Mouse (Mus musculus): ENCODE results near the gene En2.

Gene En2

GRCm38 (mm10) chr5:28159891-28160470 lies 5.5 kb upstream of the En2 start:
- no peak for DNase-seq

- DNase-seq = peak in 1 of 2 experiments; percentile 38
These were observed 4.0 kb upstream of the En2 start for GRCm38 (mm10) chr5:28161383-28161937.

GRCm38 (mm10) chr5:28161938-28162402 lies 3.5 kb upstream of the En2 start:
- peak; percentile 86 to 89 for DNase-seq

GRCm38 (mm10) chr5:28163926-28164325 lies 1.6 kb upstream of the En2 start:
- DNase-seq = peak; percentile 37 to 61

GRCm38 (mm10) chr5:28166256-28167231 lies 1.1 kb downstream of the En2 start:
- DNase-seq = peak; percentile 58 to 77

DNA sequence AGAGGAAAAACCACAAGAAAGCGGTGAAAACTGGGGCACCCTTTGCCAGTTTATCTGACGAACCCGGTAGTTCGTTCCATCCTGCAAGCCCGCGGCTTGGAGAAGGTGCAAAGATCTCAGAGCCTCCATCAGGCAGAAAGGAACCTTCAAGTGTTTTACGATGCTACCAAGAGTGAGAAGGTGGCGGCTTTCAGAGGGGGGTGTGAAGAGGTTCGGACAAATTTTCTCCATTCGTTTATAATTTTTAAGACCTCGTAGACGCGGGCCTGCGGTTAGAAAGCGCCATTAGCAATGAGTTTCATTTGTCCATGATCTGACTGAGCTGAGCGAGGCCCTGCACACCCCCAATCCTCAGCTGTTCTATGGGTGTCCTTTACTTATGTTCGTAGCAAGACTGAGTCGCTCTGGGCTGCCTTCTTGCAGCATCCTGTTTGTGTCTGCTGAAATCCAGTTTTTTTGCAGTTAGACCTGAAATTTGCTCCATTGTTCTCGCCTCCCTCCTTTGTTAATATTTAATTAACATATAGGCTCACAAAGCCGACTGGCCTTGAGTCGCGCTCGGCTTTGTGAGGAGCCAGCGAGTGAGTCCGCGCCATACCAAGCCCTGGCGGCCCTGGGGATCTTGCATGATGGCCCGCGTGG lies 2.2 kb downstream of the En2 start:
- DNase-seq = peak; percentile 27 to 48

- peak; percentile 50 to 62 for DNase-seq
These were observed 3.0 kb downstream of the En2 start for GRCm38 (mm10) chr5:28168253-28169165.

- no peak for DNase-seq
These were observed 3.8 kb downstream of the En2 start for GRCm38 (mm10) chr5:28169166-28169801.

DNA sequence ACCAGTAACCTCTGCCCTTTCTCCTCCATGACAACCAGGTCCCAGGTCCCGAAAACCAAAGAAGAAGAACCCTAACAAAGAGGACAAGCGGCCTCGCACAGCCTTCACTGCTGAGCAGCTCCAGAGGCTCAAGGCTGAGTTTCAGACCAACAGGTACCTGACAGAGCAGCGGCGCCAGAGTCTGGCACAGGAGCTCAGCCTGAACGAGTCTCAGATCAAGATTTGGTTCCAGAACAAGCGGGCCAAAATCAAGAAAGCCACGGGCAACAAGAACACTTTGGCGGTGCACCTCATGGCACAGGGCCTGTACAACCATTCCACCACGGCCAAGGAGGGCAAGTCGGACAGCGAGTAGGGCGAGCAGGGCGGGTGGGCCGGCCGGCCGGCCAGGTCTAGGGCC lies 4.6 kb downstream of the En2 start:
- DNase-seq = peak; percentile 49 to 70

DNA sequence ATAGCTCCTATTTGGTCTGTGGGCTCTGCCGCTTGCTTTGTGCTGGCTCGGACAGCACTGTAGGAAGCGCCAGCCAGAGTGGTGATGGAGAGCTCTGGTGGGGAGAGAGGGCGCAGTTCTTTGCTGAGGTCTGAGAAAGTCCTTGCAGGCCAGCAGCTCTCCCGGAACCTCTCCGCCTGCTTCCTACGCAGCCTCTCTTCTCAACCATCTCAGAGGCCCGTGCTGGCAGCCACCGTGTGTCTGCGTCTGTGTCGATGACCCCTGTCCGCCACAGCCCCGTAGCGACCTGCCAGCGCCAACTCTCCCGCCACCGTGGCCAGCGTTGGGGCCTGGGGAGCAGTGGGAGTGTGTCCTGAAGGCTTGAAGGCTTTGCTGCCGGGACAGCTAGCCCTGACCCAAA lies 5.4 kb downstream of the En2 start:
- peak; percentile 55 to 67 for DNase-seq

DNA sequence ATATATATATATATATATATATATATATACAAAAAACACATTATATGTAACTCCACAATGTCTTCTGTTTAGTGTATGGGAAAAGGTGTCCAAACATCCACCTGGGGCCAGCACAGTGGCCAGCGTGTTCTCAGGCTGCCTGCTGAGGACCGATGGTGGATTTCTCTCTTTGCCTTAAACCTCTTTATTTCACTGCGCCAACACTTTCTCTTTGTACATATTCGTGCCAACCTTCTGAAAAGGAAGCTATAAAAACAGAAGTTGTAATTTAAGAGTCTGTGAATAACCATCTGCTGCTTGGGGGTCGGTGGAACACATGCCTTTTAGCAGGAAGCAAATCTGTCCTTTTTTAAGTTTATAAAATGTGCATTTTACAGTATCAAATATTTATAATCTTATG lies 6.2 kb downstream of the En2 start:
- DNase-seq = peak; percentile 28 to 36

DNA sequence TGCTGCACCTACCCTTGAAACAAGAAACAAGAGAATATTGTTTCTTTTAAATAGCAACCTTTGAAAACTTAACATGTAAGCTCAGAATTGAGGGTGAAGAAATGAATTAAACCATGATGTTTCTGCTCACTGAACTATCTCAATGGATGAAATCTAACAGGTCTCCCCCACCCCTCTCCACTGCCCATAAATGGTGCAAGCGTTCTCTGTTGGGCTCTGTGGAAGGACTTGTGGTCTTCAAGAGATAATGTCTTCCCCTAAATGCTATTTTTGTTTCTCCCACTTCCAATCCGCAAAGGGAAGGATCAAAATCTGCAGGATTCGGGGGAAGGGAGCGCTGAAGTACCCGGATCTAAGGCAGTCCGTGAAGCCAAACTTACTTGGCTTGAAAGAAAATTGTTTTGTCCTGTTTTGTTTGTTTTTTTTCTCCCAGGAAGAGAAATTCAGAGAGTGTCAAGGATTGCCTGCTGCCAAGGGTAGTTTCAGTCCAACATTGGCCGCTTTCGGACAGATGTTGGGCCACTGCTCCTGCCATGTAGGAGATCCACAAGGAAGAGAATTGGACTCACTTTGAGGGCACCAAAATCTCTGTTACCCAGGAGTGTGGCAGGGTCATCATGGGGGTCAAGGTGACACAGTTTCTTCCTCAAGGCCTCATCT lies 6.9 kb downstream of the En2 start:
- DNase-seq = peak in 1 of 2 experiments; percentile 30

GRCm38 (mm10) chr5:28172921-28173670 lies 7.6 kb downstream of the En2 start:
- peak in 1 of 2 experiments; percentile 39 for DNase-seq

GRCm38 (mm10) chr5:28173674-28174073 lies 8.2 kb downstream of the En2 start:
- DNase-seq = peak in 1 of 2 experiments; percentile 41

DNA sequence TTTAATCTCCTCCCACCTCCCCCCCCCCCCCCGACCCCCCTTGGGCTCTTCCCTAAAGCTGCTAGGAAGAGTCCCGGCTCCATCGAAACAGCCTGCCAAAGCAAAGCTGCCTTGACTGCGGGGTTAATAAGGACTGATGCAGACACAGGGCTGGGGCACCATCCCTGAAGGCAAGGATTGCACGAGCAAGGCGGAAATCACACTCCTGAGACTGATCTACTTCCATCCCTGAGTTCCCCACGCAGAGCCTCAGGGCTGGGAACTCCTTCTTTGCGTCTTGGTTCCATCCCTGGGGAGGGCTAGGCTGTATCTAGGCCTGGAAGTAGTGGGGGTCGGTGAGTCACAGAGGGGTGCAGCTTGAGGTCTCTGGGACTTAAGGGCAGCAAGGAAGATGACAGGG lies 8.6 kb downstream of the En2 start:
- peak in 1 of 2 experiments; percentile 23 for DNase-seq

DNA sequence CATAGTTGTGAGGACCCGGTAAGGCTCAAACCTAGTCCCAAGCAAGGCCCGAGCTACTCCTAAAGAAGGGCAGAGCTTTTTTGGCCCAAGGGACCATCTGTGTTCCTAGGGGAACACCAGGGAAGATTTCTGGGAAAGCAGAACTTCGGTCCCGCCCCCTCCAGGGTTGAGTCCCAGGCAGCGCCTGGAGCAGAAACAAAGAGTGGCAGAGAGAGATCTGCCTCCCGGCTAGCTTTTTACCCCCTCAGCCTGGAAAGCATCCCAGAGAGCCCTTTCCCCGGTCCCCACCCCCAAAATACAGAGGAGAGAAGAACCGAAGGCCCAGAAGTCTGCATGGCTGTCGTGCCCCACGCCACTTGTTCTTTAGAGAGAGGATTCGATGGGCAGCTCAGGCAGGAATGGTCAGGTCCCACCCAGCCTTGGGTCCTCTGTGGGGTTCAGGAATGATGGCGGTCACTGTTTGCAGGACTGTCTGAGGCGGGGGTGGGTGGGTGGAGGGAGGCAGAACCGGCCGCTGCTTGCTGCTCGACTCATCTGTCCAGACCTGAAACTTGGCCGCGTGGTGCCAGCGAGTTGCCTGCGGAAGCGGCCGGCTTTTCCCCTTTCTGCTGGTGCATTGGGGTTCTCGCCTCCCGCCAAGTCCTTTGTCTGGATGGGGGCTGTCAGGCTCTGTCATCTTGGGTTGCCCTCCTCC lies 9.5 kb downstream of the En2 start:
- peak; percentile 49 to 59 for DNase-seq

- no peak for DNase-seq
These were observed 10.1 kb downstream of the En2 start for GRCm38 (mm10) chr5:28175570-28175919.

GRCm38 (mm10) chr5:28176023-28176422 lies 10.5 kb downstream of the En2 start:
- DNase-seq = no peak

- no peak for DNase-seq
These were observed 11.1 kb downstream of the En2 start for GRCm38 (mm10) chr5:28176585-28176984.

GRCm38 (mm10) chr5:28178322-28178721 lies 12.8 kb downstream of the En2 start:
- no peak for DNase-seq
